Mouse (Mus musculus): ENCODE results near the gene Zfp503.

DNA sequence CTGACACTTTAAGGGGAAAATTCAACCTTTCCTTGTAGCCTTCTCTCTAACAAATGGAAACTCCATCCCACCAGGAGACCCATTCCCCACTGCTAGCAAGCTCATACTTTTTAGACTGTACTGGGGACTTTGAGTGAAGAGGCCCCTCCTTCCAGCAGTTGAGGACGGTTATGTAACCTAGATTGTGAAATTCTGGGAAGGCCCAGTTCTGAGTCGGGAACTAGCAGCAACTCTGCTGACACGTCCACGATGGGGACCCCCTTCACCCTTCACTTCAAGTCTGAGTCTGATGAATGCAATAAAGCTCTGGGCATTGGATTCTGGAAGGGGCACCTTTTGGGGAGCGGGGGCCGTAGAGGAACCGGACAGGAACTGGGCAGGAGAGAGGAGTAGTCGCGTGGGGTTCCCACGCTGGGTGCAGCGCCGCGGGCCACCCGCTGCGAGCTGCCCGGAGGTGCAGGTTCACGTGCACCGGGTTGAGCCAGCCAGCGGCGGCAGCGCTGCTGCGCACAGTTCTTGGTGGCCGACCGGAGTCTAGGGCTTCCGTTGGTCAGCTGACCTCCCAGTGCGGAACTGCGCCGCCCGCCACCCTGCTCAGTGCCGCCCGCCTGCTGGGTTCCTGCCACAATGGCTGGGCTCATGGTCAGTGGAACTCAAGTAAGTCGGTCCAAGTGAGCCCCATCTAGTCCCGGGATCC lies 30.0 kb upstream of the Zfp503 start, which contains the start of gene Lrmda:
- no peak for TF ChIP-seq GATA1 (IDR thresholded peaks at IDR 0.05; ENCODE audit: borderline replicate concordance, low read length)
- TF ChIP-seq FLI1 (IDR thresholded peaks at IDR 0.05; ENCODE audit: low read length), result no peak

All from megakaryocyte, embryonic 14.5 days (primary cell).